In genomic region chr13:5861157-5862002, GRCm38 (mm10) we compare ENCODE assay signal across 1 mouse cellular context.
TF ChIP-seq lines count a peak whose summit lies in the region.

TSS of gene Klf6 (plus strand) at chr13:5861482.

TF ChIP-seq in CH12.LX, 34 proteins besides CTCF, POLR2A, EP300 and RAD21 (continued from another document):
- no peak; the same call in 1 of the 2 replicates for TF ChIP-seq NELFE (IDR thresholded peaks at IDR 0.05; ENCODE audit: low read depth, low read length)
- peak; percentile 99 for TF ChIP-seq MEF2A (IDR thresholded peaks at IDR 0.05; ENCODE audit: borderline replicate concordance, low read depth, low read length)
- TF ChIP-seq MXI1 (IDR thresholded peaks at IDR 0.05; ENCODE audit: low read depth, low read length) = no peak; the same call in 1 of the 2 replicates
- peak; percentile 38 for TF ChIP-seq HCFC1 (IDR thresholded peaks at IDR 0.05; ENCODE audit: low read depth, low read length)
- TF ChIP-seq ZC3H11A (IDR thresholded peaks at IDR 0.05; ENCODE audit: low read depth, low read length) = no peak
- TF ChIP-seq SIN3A (IDR thresholded peaks at IDR 0.05; ENCODE audit: low read length) = 0 out of 2 replicates have a peak, but pooled peaks have one; percentile 12
- TF ChIP-seq ETS1 (conservative IDR thresholded peaks at IDR 0.05; ENCODE audit: low read depth, low read length) = no peak
- peak; percentile 58; the same call in 1 of the 2 replicates for TF ChIP-seq USF2 (conservative IDR thresholded peaks at IDR 0.05; ENCODE audit: low read depth, low read length)
- no peak for TF ChIP-seq CHD1 (IDR thresholded peaks at IDR 0.05; ENCODE audit: low read depth, low read length)
- peak; percentile 55 for TF ChIP-seq BHLHE40 (IDR thresholded peaks at IDR 0.05; ENCODE audit: low read depth, low read length)
- TF ChIP-seq TBP (conservative IDR thresholded peaks at IDR 0.05; ENCODE audit: low read depth, low read length) = peak; percentile 97
- no peak for TF ChIP-seq ZKSCAN1 (IDR thresholded peaks at IDR 0.05; ENCODE audit: borderline replicate concordance, low read depth, low read length)
